Mouse (Mus musculus) liver, adult 2 months (tissue): ENCODE data around the gene Pcx. TPM values are rescaled to one million over a fixed set of nuclear protein-coding genes. Genes with fewer than 3 reads are reported as not detected.

Experiments
- DNase-seq: peaks from one replicate; pipeline ENCODE4 v3.0.0-alpha.2; 2011; ENCODE audit warnings: low read depth, low spot score; ENCODE audit errors: extremely low read depth
- H3K27ac ChIP-seq: fragments of 200-500 bp; replicated peaks from 2 replicates; pipeline ENCODE4 v1.5.1; 2012; ENCODE audit warnings: low read depth, mild to moderate bottlenecking, control low read depth, inconsistent platforms, low read length; ENCODE audit not compliant: insufficient read depth
- H3K27me3 ChIP-seq: fragments of 200-500 bp; 2 replicates; pipeline ENCODE4 v1.6.1; 2012; ENCODE audit warnings: mild to moderate bottlenecking, moderate library complexity, low read length, inconsistent platforms; ENCODE audit not compliant: control insufficient read depth, insufficient read depth
- H3K36me3 ChIP-seq: fragments of 200-500 bp; 2 replicates; pipeline ENCODE4 v1.6.1; 2012; ENCODE audit warnings: low read length, inconsistent platforms; ENCODE audit not compliant: control insufficient read depth, insufficient read depth
- H3K4me1 ChIP-seq: fragments of 200-500 bp; 2 replicates; pipeline ENCODE4 v1.6.1; 2011; ENCODE audit warnings: low read length; ENCODE audit not compliant: control insufficient read depth, insufficient read depth
- H3K4me3 ChIP-seq: fragments of 200-500 bp; 2 replicates; pipeline ENCODE4 v1.5.1; 2011; ENCODE audit warnings: low read depth, mild to moderate bottlenecking, control low read depth, low read length, moderate library complexity; ENCODE audit not compliant: insufficient read depth
- H3K79me2 ChIP-seq: fragments of 200-500 bp; 2 replicates; pipeline ENCODE4 v1.6.1; 2012; ENCODE audit warnings: inconsistent platforms, mild to moderate bottlenecking, low read length, moderate library complexity; ENCODE audit not compliant: control insufficient read depth, insufficient read depth
- H3K9ac ChIP-seq: fragments of 200-500 bp; 2 replicates; pipeline ENCODE4 v1.6.1; 2012; ENCODE audit warnings: low read depth, mild to moderate bottlenecking, control low read depth, inconsistent platforms, low read length
- CTCF ChIP-seq: fragments of 200-500 bp; IDR thresholded peaks from 2 replicates; pipeline ENCODE4 v1.5.1; 2011; ENCODE audit warnings: low read depth, low read length, control low read depth
- POLR2A ChIP-seq: fragments of 200-500 bp; IDR thresholded peaks from 2 replicates; pipeline ENCODE4 v1.6.1; 2011; ENCODE audit warnings: low read length, control low read depth; ENCODE audit not compliant: insufficient read depth; ENCODE audit errors: extremely low read depth
- WGBS: fragments of 180-500 bp; shearing (Covaris S2); methylation state at CpG from one replicate; pipeline ENCODE4 v1.1.7; 2018; 5-methylcytosine and 5-hydroxymethylcytosine counted together
- polyA plus RNA-seq: library from polyadenylated mRNA; depleted of rRNA; stranded (reverse); fragments of >200 nt; gene quantifications from 2 replicates; pipeline ENCODE4 v1.2.3, GENCODE M21; 2012
- total RNA-seq: library from RNA; depleted of rRNA; stranded (reverse); fragments of >200 nt; gene quantifications from 2 replicates; pipeline ENCODE4 v1.2.3, GENCODE M21; 2014

Gene Pcx
- total and polyA plus RNA-seq, 2 experiments, result 237 to 269 TPM

GRCm38 (mm10) chr19:4556787-4557186 lies 46.5 kb downstream of the Pcx start:
- Histone ChIP-seq H3K4me1 (peaks cover 43% of the 10 kb centered on the region), H3K27me3 (no peaks in the 10 kb centered on the region), H3K79me2 (peaks cover 30% of the 10 kb centered on the region; the same call in 1 of the 2 replicates), H3K4me3 (no peak overlapping the region), H3K27ac (peak overlapping the region; percentile 99), H3K9ac (peak overlapping the region; percentile 65), H3K36me3 (no peaks in the 10 kb centered on the region)
- TF ChIP-seq CTCF (no peak), POLR2A (no peak)
- DNase-seq, result peak; percentile 70
- 83% methylated on average over 2 of the region's 2 CpGs for WGBS

- WGBS, result 17% methylated on average over 8 of the region's 8 CpGs
- TF ChIP-seq POLR2A, result no peak
- no peak for TF ChIP-seq CTCF
- H3K79me2 ChIP-seq, result peaks cover 31% of the 10 kb centered on the region; the same call in 1 of the 2 replicates
- peak overlapping the region; percentile 70 for H3K9ac ChIP-seq
- H3K27me3 ChIP-seq, result no peaks in the 10 kb centered on the region
- no peak overlapping the region for H3K4me3 ChIP-seq
- DNase-seq, result peak; percentile 97
- H3K36me3 ChIP-seq, result no peaks in the 10 kb centered on the region
- peaks cover 43% of the 10 kb centered on the region for H3K4me1 ChIP-seq
- H3K27ac ChIP-seq, result peak overlapping the region; percentile 99
Observed at GRCm38 (mm10) chr19:4557796-4558569, 47.7 kb downstream of the Pcx start.

- 63% methylated on average over 3 of the region's 3 CpGs for WGBS
- Histone ChIP-seq H3K27me3 (no peaks in the 10 kb centered on the region), H3K4me3 (no peak overlapping the region), H3K9ac (peak overlapping the region; percentile 70), H3K4me1 (peaks cover 43% of the 10 kb centered on the region), H3K27ac (peak overlapping the region; percentile 88), H3K36me3 (no peaks in the 10 kb centered on the region), H3K79me2 (peaks cover 31% of the 10 kb centered on the region; the same call in 1 of the 2 replicates)
- TF ChIP-seq POLR2A (no peak), CTCF (no peak)
- DNase-seq, result peak; percentile 59
Observed at GRCm38 (mm10) chr19:4558570-4558955, 48.3 kb downstream of the Pcx start.

GRCm38 (mm10) chr19:4559011-4559410 lies 48.7 kb downstream of the Pcx start:
- H3K79me2 ChIP-seq, result peaks cover 28% of the 10 kb centered on the region; the same call in 1 of the 2 replicates
- peaks cover 43% of the 10 kb centered on the region for H3K4me1 ChIP-seq
- H3K36me3 ChIP-seq, result no peaks in the 10 kb centered on the region
- H3K27me3 ChIP-seq, result no peaks in the 10 kb centered on the region
- H3K27ac ChIP-seq, result peak overlapping the region; percentile 88
- TF ChIP-seq CTCF, result no peak
- TF ChIP-seq POLR2A, result no peak
- no peak overlapping the region; the same call in 1 of the 2 replicates for H3K9ac ChIP-seq
- H3K4me3 ChIP-seq, result no peak overlapping the region
- no peak for DNase-seq
- 55% methylated on average over 3 of the region's 3 CpGs for WGBS

- no peak for DNase-seq
- peaks cover 43% of the 10 kb centered on the region for H3K4me1 ChIP-seq
- peaks cover 24% of the 10 kb centered on the region; the same call in 1 of the 2 replicates for H3K79me2 ChIP-seq
- no peaks in the 10 kb centered on the region for H3K36me3 ChIP-seq
- H3K27ac ChIP-seq, result peak overlapping the region; percentile 88
- no peak overlapping the region for H3K4me3 ChIP-seq
- H3K9ac ChIP-seq, result no peak overlapping the region
- WGBS, result 68% methylated on average over 2 of the region's 2 CpGs
- no peaks in the 10 kb centered on the region for H3K27me3 ChIP-seq
- TF ChIP-seq CTCF, result no peak
- no peak for TF ChIP-seq POLR2A
Observed at GRCm38 (mm10) chr19:4559588-4559987, 49.3 kb downstream of the Pcx start.

- Histone ChIP-seq H3K27me3 (no peaks in the 10 kb centered on the region), H3K4me1 (peaks cover 42% of the 10 kb centered on the region), H3K9ac (no peak overlapping the region), H3K4me3 (no peak overlapping the region), H3K79me2 (peaks cover 24% of the 10 kb centered on the region; the same call in 1 of the 2 replicates), H3K27ac (peak overlapping the region; percentile 88), H3K36me3 (no peaks in the 10 kb centered on the region)
- TF ChIP-seq POLR2A (no peak), CTCF (no peak)
- WGBS, result 61% methylated on average over 5 of the region's 5 CpGs
- DNase-seq, result peak; percentile 46
Observed at GRCm38 (mm10) chr19:4560205-4560604, 49.9 kb downstream of the Pcx start.
